Mouse (Mus musculus): ENCODE data around the gene Cd47.
A peak's percentile ranks its signal among the peaks of the same experiment; 100 is the strongest.

The Cd47 gene

GRCm38 (mm10) chr16:49915532-49916476, 115.5 kb downstream of the Cd47 start:
- DNase-seq, result no peak

GRCm38 (mm10) chr16:49920191-49920590, 119.9 kb downstream of the Cd47 start:
- DNase-seq, result no peak

GRCm38 (mm10) chr16:49921677-49922076, 121.3 kb downstream of the Cd47 start:
- no peak for DNase-seq

- DNase-seq, result no peak
These were observed 121.8 kb downstream of the Cd47 start for GRCm38 (mm10) chr16:49922098-49922497.

GRCm38 (mm10) chr16:49923720-49924119, 123.4 kb downstream of the Cd47 start:
- DNase-seq, result no peak

- no peak for DNase-seq
These were observed 124.6 kb downstream of the Cd47 start for GRCm38 (mm10) chr16:49924941-49925340.

- DNase-seq, result no peak
These were observed 132.9 kb downstream of the Cd47 start for GRCm38 (mm10) chr16:49933274-49933673.

GRCm38 (mm10) chr16:49936008-49936443, 135.7 kb downstream of the Cd47 start:
- DNase-seq, result no peak

- DNase-seq, result no peak
These were observed 136.5 kb downstream of the Cd47 start for GRCm38 (mm10) chr16:49936793-49937192.

GRCm38 (mm10) chr16:49937218-49938165, 137.2 kb downstream of the Cd47 start:
- DNase-seq, result peak; percentile 37

GRCm38 (mm10) chr16:49938483-49939301, 138.4 kb downstream of the Cd47 start:
- no peak for DNase-seq

GRCm38 (mm10) chr16:49939376-49939775, 139.0 kb downstream of the Cd47 start:
- no peak for DNase-seq

GRCm38 (mm10) chr16:49940473-49940872, 140.1 kb downstream of the Cd47 start:
- no peak for DNase-seq

GRCm38 (mm10) chr16:49941031-49941430, 140.7 kb downstream of the Cd47 start:
- DNase-seq, result no peak

GRCm38 (mm10) chr16:49943726-49944125, 143.4 kb downstream of the Cd47 start:
- no peak for DNase-seq

- DNase-seq, result no peak
These were observed 144.8 kb downstream of the Cd47 start for GRCm38 (mm10) chr16:49945084-49945483.

GRCm38 (mm10) chr16:49947049-49947448, 146.7 kb downstream of the Cd47 start:
- DNase-seq, result no peak

GRCm38 (mm10) chr16:49947610-49948009, 147.3 kb downstream of the Cd47 start:
- DNase-seq, result no peak

- DNase-seq, result no peak
These were observed 148.0 kb downstream of the Cd47 start for GRCm38 (mm10) chr16:49948287-49948686.

- DNase-seq, result no peak
These were observed 148.9 kb downstream of the Cd47 start for GRCm38 (mm10) chr16:49949261-49949660.

- DNase-seq, result no peak
These were observed 150.0 kb downstream of the Cd47 start for GRCm38 (mm10) chr16:49950340-49950739.

- DNase-seq, result peak; percentile 56
These were observed 151.0 kb downstream of the Cd47 start for GRCm38 (mm10) chr16:49951288-49951691.

Measured in kidney, postnatal 14 days (tissue).